Mouse (Mus musculus) olfactory bulb, adult 2 months (tissue): Measurements from ENCODE around the gene Ppp1ca.

Source experiments
- CTCF ChIP-seq: fragments of 200-500 bp; IDR thresholded peaks from 2 replicates; pipeline ENCODE4 v1.5.1; 2012; ENCODE audit warnings: low read depth, mild to moderate bottlenecking, low read length, moderate library complexity; ENCODE audit not compliant: insufficient read depth
- POLR2A ChIP-seq: fragments of 200-500 bp; IDR thresholded peaks from 2 replicates; pipeline ENCODE4 v1.6.1; 2012; ENCODE audit warnings: mild to moderate bottlenecking, low read depth, low read length, moderate library complexity; ENCODE audit not compliant: insufficient read depth

- no peak for TF ChIP-seq CTCF
- TF ChIP-seq POLR2A, result no peak
Measured at GRCm38 (mm10) chr19:4214771-4215450, 23.0 kb downstream of the Ppp1ca start.
